Mouse (Mus musculus) neural tube, embryonic 12.5 days (tissue): Measurements from ENCODE around the gene Tmem117. TPM values are rescaled to one million over a fixed set of nuclear protein-coding genes. Genes with fewer than 3 reads are reported as not detected.

ENCODE experiments used
- ATAC-seq: fragments of 200-750 bp; cut with Nextera tagmentation; 2 replicates; pipeline ENCODE4 v1.8.0; 2017; ENCODE audit warnings: low read depth, mild to moderate bottlenecking, moderate TSS enrichment, moderate library complexity; ENCODE audit not compliant: low FRiP score
- H3K27ac ChIP-seq: fragments of 300-500 bp; sonication (generic); 2 replicates; pipeline ENCODE4 v1.5.1; 2016
- H3K27me3 ChIP-seq: fragments of 300-500 bp; sonication (generic); replicated peaks from 2 replicates; pipeline ENCODE4 v1.6.1; 2016; ENCODE audit warnings: mild to moderate bottlenecking
- H3K36me3 ChIP-seq: fragments of 300-500 bp; sonication (generic); 2 replicates; pipeline ENCODE4 v1.6.1; 2016; ENCODE audit warnings: mild to moderate bottlenecking
- H3K4me1 ChIP-seq: fragments of 300-500 bp; sonication (generic); 2 replicates; pipeline ENCODE4 v1.6.1; 2016
- H3K4me2 ChIP-seq: fragments of 300-500 bp; sonication (generic); replicated peaks from 2 replicates; pipeline ENCODE4 v1.6.1; 2016; ENCODE audit warnings: mild to moderate bottlenecking
- H3K4me3 ChIP-seq: fragments of 300-500 bp; sonication (generic); 2 replicates; pipeline ENCODE4 v1.5.1; 2016
- H3K9ac ChIP-seq: fragments of 300-500 bp; sonication (generic); 2 replicates; pipeline ENCODE4 v1.6.1; 2016; ENCODE audit warnings: mild to moderate bottlenecking
- H3K9me3 ChIP-seq: fragments of 300-500 bp; sonication (generic); 2 replicates; pipeline ENCODE4 v1.6.1; 2016; ENCODE audit warnings: mild to moderate bottlenecking
- WGBS: fragments of 180-500 bp; shearing (Covaris S2); methylation state at CpG from one replicate; pipeline ENCODE4 v1.1.7; 2016; 5-methylcytosine and 5-hydroxymethylcytosine counted together
- polyA plus RNA-seq: library from polyadenylated mRNA; unstranded; fragments of >200 nt; fragmentation: Nextera tagmentation; extraction: Ambion mirVana; gene quantifications from 2 replicates; pipeline ENCODE4 v1.2.1, GENCODE M21; 2016

Gene Tmem117
- polyA plus RNA-seq, 1 experiment from 2014 or later: 6.5 TPM

DNA sequence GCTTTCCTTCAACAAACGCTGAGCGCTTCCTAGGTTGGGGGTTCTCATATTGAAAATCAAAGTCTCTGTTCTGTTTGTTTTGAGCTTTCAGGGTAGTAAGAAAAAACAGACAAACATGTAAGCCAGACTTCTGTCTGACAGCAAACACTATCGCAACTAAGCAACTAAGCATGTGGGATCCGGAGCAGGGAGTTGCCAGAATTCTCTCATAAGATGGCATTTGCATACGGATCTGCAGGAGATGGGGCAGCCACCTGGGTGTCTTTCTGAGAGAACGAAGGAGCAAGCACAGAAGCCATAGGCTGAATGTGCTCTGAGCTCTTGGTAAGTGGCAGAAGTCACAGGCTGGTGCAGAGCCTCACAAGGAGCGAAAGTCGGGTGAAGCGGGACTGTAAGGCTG is 22.3 kb downstream of the Tmem117 start:
- Histone ChIP-seq H3K4me2 (no peak overlapping the region), H3K36me3 (no peaks in the 10 kb centered on the region), H3K4me1 (peaks cover 11% of the 10 kb centered on the region; the same call in 1 of the 2 replicates), H3K27me3 (no peaks in the 10 kb centered on the region), H3K27ac (no peak overlapping the region), H3K4me3 (no peak overlapping the region), H3K9ac (no peak overlapping the region), H3K9me3 (no peaks in the 10 kb centered on the region)
- 74% methylated on average over 9 of the region's 9 CpGs for WGBS
- ATAC-seq: no peak

DNA sequence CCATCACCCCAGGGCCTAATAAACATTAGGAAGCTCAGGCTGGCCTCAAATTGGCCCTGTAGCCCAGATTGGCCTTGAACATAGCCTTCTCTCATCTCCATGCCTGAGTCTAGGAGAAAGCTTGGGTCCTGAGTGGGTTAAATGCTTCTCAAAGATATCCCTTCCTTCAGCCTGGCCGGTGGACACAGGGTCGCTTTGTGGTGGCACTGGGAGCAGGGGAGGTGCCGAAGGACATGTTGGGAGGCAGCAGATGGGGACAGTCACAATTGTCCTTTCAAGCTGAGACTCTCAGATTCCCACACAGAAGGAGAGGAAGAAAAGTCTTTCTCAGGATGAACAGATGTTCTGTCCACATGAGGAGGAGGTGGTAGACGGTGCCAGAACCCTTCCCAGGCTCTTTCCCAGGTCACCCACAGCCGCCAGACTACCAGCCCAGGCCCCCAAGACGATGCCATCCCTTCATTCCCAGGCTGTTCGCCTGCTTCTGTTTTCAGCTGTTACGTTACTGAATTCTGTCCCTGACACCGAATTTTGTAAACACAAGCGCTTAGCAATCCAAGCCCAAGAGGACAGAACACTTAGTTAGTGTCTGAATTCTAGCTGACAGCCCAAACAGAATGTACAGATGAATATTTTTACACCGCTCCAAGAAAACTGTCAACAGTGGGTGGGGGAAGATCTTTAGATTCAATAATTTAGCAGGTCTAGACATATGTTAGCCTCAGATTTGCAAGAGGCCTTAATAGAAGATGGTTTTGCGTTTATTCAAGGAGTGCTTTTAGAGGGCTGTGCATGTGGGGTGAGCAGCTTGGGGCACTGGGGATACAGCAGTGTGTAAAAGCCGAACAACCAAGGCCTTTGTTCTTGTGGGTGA is 23.2 kb downstream of the Tmem117 start:
- no peak overlapping the region for H3K27ac ChIP-seq
- no peaks in the 10 kb centered on the region for H3K36me3 ChIP-seq
- peaks cover 11% of the 10 kb centered on the region; the same call in 1 of the 2 replicates for H3K4me1 ChIP-seq
- no peaks in the 10 kb centered on the region for H3K9me3 ChIP-seq
- H3K9ac ChIP-seq: no peak overlapping the region
- no peak overlapping the region for H3K4me2 ChIP-seq
- no peak overlapping the region for H3K4me3 ChIP-seq
- no peak for ATAC-seq
- H3K27me3 ChIP-seq: no peaks in the 10 kb centered on the region
- WGBS: 70% methylated on average over 13 of the region's 13 CpGs

DNA sequence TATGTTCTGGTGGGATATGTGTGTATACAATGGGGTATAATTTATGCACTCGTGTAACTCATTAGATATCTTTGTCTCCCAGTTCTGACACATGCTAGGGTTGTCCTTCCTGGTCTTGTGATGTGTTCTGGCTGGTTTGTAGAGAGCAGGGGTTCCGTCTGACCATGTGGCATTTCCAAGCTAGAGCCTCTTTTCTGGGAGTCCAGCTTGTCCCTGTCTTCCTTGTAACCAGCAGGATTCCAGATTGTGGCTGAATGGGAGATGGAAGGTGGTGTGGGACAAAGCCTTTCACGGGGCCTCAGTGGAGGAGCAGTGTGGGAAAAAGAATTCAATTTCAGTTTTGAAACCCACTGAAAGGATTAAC is 23.8 kb downstream of the Tmem117 start:
- Histone ChIP-seq H3K9ac (no peak overlapping the region), H3K36me3 (no peaks in the 10 kb centered on the region), H3K4me1 (peaks cover 11% of the 10 kb centered on the region; the same call in 1 of the 2 replicates), H3K4me2 (no peak overlapping the region), H3K27ac (no peak overlapping the region), H3K4me3 (no peak overlapping the region), H3K9me3 (no peaks in the 10 kb centered on the region), H3K27me3 (no peaks in the 10 kb centered on the region)
- 61% methylated on average over 3 of the region's 3 CpGs for WGBS
- ATAC-seq: no peak

DNA sequence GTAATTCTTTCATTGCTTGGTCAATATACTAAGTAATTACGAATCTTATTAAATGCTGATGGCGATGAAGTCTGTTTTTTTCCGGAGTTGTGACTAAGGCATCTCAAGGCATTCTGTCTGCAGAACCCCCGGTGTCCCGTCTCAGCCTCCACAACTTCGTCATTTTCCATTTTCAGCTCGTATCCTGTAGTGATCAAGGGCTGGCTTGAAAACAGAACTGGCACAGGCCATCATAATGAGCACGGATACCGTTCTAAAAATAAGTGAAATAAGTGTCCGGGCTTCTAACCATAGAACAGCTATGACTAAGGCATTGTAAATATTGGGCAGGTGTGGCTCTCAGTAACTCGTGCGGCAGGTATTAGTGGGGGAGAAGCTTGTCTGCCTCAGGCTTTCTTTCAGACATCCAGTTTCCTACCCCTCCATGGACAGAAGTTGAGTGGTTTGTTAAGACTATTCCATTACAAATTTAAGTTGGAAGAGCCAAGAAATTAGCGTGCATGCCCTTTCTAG is 26.8 kb downstream of the Tmem117 start:
- no peak overlapping the region for H3K27ac ChIP-seq
- no peaks in the 10 kb centered on the region for H3K27me3 ChIP-seq
- no peak overlapping the region for H3K9ac ChIP-seq
- 92% methylated on average over 13 of the region's 13 CpGs for WGBS
- H3K9me3 ChIP-seq: no peaks in the 10 kb centered on the region
- ATAC-seq: no peak
- H3K4me1 ChIP-seq: peaks cover 8% of the 10 kb centered on the region; the same call in 1 of the 2 replicates
- no peak overlapping the region for H3K4me3 ChIP-seq
- H3K36me3 ChIP-seq: no peaks in the 10 kb centered on the region
- H3K4me2 ChIP-seq: no peak overlapping the region

DNA sequence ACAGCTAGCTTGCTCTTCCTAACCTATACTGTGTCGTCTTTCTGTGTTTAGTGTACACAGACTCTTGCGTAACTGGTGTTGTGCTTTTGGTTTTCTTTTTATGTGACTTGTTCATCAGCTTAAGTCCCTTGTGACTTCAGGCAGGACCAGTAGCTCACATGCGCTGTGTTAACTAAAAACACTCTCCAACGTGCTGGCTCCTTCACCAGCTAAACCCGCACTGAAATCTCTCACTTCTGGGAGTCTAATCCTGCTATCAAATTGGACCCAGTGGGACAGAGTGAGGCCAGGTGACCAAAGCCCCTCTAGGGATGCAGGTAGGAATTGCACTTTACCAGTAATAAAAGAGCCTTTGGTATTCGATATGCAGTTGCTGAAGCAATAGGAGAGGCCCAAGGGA is 28.9 kb downstream of the Tmem117 start:
- 77% methylated on average over 6 of the region's 6 CpGs for WGBS
- Histone ChIP-seq H3K36me3 (no peaks in the 10 kb centered on the region), H3K4me2 (no peak overlapping the region), H3K9ac (no peak overlapping the region), H3K27me3 (no peaks in the 10 kb centered on the region), H3K4me1 (peaks cover 8% of the 10 kb centered on the region; the same call in 1 of the 2 replicates), H3K4me3 (no peak overlapping the region), H3K9me3 (no peaks in the 10 kb centered on the region), H3K27ac (no peak overlapping the region)
- no peak for ATAC-seq

DNA sequence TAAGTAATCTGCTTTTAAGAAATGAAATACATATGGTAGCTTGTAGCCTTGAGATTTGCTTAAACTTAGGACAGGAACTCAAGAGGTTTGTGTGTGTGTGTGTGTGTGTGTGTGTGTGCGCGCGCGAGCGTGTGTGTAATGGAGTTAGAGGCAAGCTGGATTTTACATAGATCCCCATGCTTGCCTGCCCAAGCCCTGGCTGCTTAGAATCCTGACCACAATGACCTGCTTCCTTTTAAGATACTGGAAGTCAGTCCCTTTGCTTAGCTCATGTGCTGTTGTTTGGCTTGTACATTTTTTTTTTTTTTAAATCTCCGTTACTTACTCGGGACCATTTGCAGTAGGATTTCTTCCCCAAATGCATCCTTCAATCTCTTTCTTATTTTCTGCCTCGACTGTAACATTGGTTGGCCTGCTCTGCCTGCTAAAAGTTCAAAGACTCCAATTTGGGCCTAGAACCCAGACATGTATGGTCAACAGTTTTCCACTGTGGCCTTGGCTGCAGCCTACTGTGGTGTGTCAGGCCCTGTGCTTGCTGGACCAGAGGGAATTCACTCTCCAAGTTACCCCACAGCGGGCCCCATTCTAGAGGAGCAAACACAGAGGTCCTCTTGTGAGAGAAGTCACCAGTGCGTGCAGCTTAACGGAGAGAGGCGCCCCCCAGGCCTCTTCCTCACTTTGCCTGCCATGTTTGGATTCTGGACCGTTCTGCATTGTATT is 29.5 kb downstream of the Tmem117 start:
- no peaks in the 10 kb centered on the region for H3K9me3 ChIP-seq
- 74% methylated on average over 13 of the region's 13 CpGs for WGBS
- no peaks in the 10 kb centered on the region for H3K36me3 ChIP-seq
- no peak for ATAC-seq
- H3K4me3 ChIP-seq: no peak overlapping the region
- H3K9ac ChIP-seq: no peak overlapping the region
- H3K4me2 ChIP-seq: no peak overlapping the region
- H3K4me1 ChIP-seq: peaks cover 8% of the 10 kb centered on the region; the same call in 1 of the 2 replicates
- H3K27ac ChIP-seq: 0 out of 2 replicates have a peak overlapping the region, but pooled peaks have one; percentile 26
- H3K27me3 ChIP-seq: no peaks in the 10 kb centered on the region

DNA sequence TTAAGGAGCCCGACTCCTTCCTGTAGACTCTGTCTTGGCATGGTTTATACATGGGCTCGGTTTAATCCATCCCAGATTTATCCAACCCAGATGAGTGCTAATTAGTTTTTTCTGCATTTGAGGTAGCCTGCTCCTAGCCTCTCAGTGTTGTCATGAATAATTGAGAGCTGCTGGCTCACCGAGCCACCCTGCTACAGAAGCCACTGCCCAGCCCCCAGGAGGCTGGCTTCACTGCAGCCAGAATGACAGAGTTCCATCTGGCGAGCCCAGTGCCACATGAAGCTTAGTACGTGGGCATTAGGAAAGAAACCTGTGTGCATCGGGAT is 30.0 kb downstream of the Tmem117 start:
- H3K27ac ChIP-seq: no peak overlapping the region
- no peaks in the 10 kb centered on the region for H3K9me3 ChIP-seq
- WGBS: 40% methylated on average over 6 of the region's 6 CpGs
- H3K27me3 ChIP-seq: no peaks in the 10 kb centered on the region
- no peaks in the 10 kb centered on the region for H3K36me3 ChIP-seq
- H3K4me2 ChIP-seq: no peak overlapping the region
- ATAC-seq: no peak; the same call in 1 of the 2 replicates
- no peak overlapping the region for H3K9ac ChIP-seq
- H3K4me1 ChIP-seq: peaks cover 8% of the 10 kb centered on the region; the same call in 1 of the 2 replicates
- H3K4me3 ChIP-seq: no peak overlapping the region

DNA sequence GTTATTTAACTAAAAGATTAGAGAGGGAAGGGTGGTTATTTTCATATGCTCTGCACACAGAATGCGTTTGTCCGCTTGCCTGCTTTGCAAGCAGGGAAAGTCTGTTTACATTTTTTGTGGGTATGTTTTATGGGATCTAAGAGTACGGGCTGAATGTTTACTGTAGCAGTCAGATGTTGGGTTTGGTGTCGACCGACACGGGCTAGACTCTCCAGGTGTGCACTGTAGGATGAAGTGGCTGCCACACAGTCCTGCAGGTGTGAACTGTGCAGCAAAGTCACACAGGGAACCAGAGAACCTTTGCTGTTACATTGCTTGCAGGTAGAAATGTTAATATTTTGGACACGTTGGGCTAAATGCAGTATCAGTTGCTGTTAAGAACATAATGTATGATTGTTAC is 31.9 kb downstream of the Tmem117 start:
- 75% methylated on average over 7 of the region's 7 CpGs for WGBS

DNA sequence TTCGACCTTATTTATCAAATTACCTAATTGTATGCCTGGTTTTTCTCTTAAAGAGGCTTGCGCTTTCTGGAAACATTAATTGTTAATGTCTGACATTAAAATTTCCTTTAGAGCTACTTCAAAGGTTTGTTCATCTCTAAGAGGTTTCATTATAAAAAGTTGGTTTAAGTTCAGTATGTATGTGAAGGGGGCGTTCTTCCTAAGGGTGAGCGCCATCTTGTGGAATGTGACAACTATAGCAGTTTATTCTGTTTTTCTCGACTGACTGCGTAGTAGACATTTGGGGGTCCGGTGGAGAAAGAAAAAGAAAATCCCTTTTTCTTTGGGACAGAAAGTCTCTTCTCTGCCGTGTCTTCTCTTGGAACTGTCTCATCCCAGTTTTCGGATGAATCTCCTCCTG is 32.4 kb downstream of the Tmem117 start:
- H3K9ac ChIP-seq: no peak overlapping the region
- no peak for ATAC-seq
- no peak overlapping the region for H3K27ac ChIP-seq
- no peaks in the 10 kb centered on the region for H3K27me3 ChIP-seq
- H3K9me3 ChIP-seq: no peaks in the 10 kb centered on the region
- 23% methylated on average over 9 of the region's 9 CpGs for WGBS
- H3K4me1 ChIP-seq: peaks cover 8% of the 10 kb centered on the region; the same call in 1 of the 2 replicates
- H3K36me3 ChIP-seq: no peaks in the 10 kb centered on the region
- H3K4me2 ChIP-seq: no peak overlapping the region
- no peak overlapping the region for H3K4me3 ChIP-seq

More for the DNA sequence above, 31.9 kb downstream of the Tmem117 start:
- Histone ChIP-seq H3K27ac (no peak overlapping the region), H3K36me3 (no peaks in the 10 kb centered on the region), H3K4me1 (peaks cover 8% of the 10 kb centered on the region; the same call in 1 of the 2 replicates), H3K27me3 (no peaks in the 10 kb centered on the region), H3K9me3 (no peaks in the 10 kb centered on the region), H3K4me3 (no peak overlapping the region), H3K4me2 (no peak overlapping the region), H3K9ac (no peak overlapping the region)
- no peak for ATAC-seq

DNA sequence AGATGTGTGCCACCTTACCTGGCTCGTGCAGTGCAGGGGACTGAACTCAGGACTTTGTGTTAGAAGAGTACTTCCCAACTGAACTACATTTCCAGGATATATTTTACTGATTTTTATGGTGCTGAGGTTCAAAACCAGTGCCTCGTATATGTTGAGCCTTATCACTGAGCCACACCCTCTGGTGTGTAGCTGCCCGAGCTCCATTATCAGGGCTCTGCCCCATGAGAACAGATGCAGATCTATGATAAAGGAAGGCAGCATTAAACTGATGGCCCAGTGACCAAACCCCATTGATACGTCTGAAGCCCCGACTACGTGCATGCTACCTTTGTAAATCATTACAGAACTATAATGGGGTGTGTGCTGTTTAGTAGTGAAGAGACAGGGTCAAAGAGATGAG is 35.6 kb downstream of the Tmem117 start:
- no peak for ATAC-seq
- H3K9me3 ChIP-seq: no peaks in the 10 kb centered on the region
- H3K4me2 ChIP-seq: no peak overlapping the region
- 89% methylated on average over 6 of the region's 6 CpGs for WGBS
- no peak overlapping the region for H3K27ac ChIP-seq
- H3K27me3 ChIP-seq: no peaks in the 10 kb centered on the region
- H3K9ac ChIP-seq: no peak overlapping the region
- H3K4me3 ChIP-seq: no peak overlapping the region
- no peaks in the 10 kb centered on the region for H3K4me1 ChIP-seq
- H3K36me3 ChIP-seq: no peaks in the 10 kb centered on the region

DNA sequence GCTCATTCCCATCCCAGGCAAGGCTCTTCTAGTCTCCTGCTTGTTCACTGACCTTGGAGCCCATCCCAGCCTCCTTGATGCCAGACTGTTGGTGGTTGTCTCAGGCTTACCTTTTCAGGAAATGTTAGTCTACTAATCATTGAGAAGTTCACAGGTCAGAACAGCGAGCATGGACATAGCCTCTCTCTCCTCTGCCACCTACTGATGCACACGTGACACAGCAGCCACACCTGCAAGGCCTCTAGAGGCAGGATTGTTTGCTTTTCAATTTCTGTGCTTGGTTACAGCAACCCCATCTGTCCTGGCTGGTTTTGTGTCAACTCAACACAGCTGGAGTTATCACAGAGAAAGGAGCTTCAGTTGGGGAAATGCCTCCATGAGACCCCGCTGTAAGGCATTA is 52.1 kb downstream of the Tmem117 start:
- ATAC-seq: no peak
- no peak overlapping the region for H3K27ac ChIP-seq
- WGBS: 69% methylated on average over 3 of the region's 3 CpGs

DNA sequence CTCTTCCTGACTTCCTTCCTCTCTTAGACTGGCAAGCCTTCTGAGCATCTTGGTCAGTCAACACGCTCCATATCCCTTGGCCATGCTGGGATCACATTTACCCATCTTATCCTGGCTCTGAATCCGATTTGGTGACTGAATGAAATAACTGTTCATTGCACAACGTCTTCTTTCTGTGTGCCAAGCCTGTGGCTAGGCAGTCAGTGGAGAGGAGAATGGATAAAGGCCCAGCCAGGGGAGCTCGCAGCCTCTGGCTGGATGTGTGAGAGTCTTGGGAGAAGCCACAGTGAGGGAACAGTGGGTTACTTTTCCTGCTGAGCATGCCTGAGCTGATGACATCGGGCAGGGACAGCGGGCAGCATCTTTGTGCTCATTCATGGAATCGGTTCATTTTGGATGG is 55.2 kb downstream of the Tmem117 start:
- Histone ChIP-seq H3K4me2 (no peak overlapping the region), H3K4me3 (no peak overlapping the region), H3K36me3 (no peaks in the 10 kb centered on the region), H3K27ac (no peak overlapping the region), H3K4me1 (no peaks in the 10 kb centered on the region), H3K27me3 (no peaks in the 10 kb centered on the region), H3K9me3 (no peaks in the 10 kb centered on the region), H3K9ac (no peak overlapping the region)
- no peak for ATAC-seq
- WGBS: 86% methylated on average over 7 of the region's 7 CpGs

More for the DNA sequence above, 52.1 kb downstream of the Tmem117 start:
- Histone ChIP-seq H3K36me3 (no peaks in the 10 kb centered on the region), H3K4me3 (no peak overlapping the region), H3K4me2 (no peak overlapping the region), H3K9ac (no peak overlapping the region), H3K9me3 (no peaks in the 10 kb centered on the region), H3K4me1 (no peaks in the 10 kb centered on the region), H3K27me3 (no peaks in the 10 kb centered on the region)
